Mouse (Mus musculus) midbrain, postnatal 0 days (tissue): ENCODE measurements around the gene Ibtk. TPM values are rescaled to one million over a fixed set of nuclear protein-coding genes. Genes with fewer than 3 reads are reported as not detected.
"Not testable (repeated sequence)": the region's sequence is repeated elsewhere in the genome, so short reads cannot be mapped to it uniquely, and the experiment has no call there.

Experiments used
- ATAC-seq: fragments of 200-750 bp; cut with Nextera tagmentation; 2 replicates; pipeline ENCODE4 v1.8.0; 2017; ENCODE audit warnings: moderate number of reproducible peaks, mild to moderate bottlenecking, moderate TSS enrichment, moderate library complexity; ENCODE audit not compliant: low FRiP score
- DNase-seq: peaks from one replicate; pipeline ENCODE4 v3.0.0-alpha.2; 2015; ENCODE audit warnings: low spot score
- H3K27ac ChIP-seq: fragments of 300-500 bp; sonication (generic); 2 replicates; pipeline ENCODE4 v1.5.1; 2014; ENCODE audit warnings: low read depth, mild to moderate bottlenecking, low read length, mixed read lengths
- H3K27me3 ChIP-seq: fragments of 300-500 bp; sonication (generic); 2 replicates; pipeline ENCODE4 v1.6.1; 2014; ENCODE audit warnings: low read length, control low read depth, mixed read lengths; ENCODE audit not compliant: insufficient read depth
- H3K36me3 ChIP-seq: fragments of 300-500 bp; sonication (generic); 2 replicates; pipeline ENCODE4 v1.6.1; 2014; ENCODE audit warnings: low read length, control low read depth, mixed read lengths; ENCODE audit not compliant: insufficient read depth
- H3K4me1 ChIP-seq: fragments of 300-500 bp; sonication (generic); 2 replicates; pipeline ENCODE4 v1.6.1; 2014; ENCODE audit warnings: mild to moderate bottlenecking, control low read depth, antibody characterized with exemption, low read length, mixed read lengths; ENCODE audit not compliant: insufficient read depth
- H3K4me2 ChIP-seq: fragments of 300-500 bp; sonication (generic); 2 replicates; pipeline ENCODE4 v1.6.1; 2014; ENCODE audit warnings: low read depth, mild to moderate bottlenecking, low read length, mixed read lengths; ENCODE audit not compliant: poor library complexity, severe bottlenecking
- H3K4me3 ChIP-seq: fragments of 300-500 bp; sonication (generic); 2 replicates; pipeline ENCODE4 v1.5.1; 2014; ENCODE audit warnings: low read depth, mild to moderate bottlenecking, low read length, moderate library complexity
- H3K9ac ChIP-seq: fragments of 300-500 bp; sonication (generic); replicated peaks from 2 replicates; pipeline ENCODE4 v1.6.1; 2014; ENCODE audit warnings: mild to moderate bottlenecking, low read length, moderate library complexity, mixed read lengths; ENCODE audit not compliant: poor library complexity, severe bottlenecking
- H3K9me3 ChIP-seq: fragments of 300-500 bp; sonication (generic); 2 replicates; pipeline ENCODE4 v1.6.1; 2016; ENCODE audit warnings: low read length, control low read depth
- CTCF ChIP-seq: IDR thresholded peaks from 2 replicates; pipeline ENCODE4 v1.5.1; 2016; ENCODE audit warnings: antibody characterized with exemption, mild to moderate bottlenecking
- WGBS: fragments of 180-500 bp; shearing (Covaris S2); extraction: QIAGEN DNeasy Blood & Tissue Kit; methylation state at CpG from one replicate; pipeline ENCODE4 v1.1.7; 2014; 5-methylcytosine and 5-hydroxymethylcytosine counted together
- polyA plus RNA-seq: library from polyadenylated mRNA; unstranded; fragments of >200 nt; fragmentation: Nextera tagmentation; extraction: Ambion mirVana; gene quantifications from 2 replicates; pipeline ENCODE4 v1.2.1, GENCODE M21; 2015
- total RNA-seq: library from RNA; depleted of rRNA; stranded (reverse); fragments of >200 nt; gene quantifications from 2 replicates; pipeline ENCODE4 v1.2.3, GENCODE M21; 2014; rRNA removed

Ibtk gene
- 21.3 and 24.6 TPM in 2 replicates for total RNA-seq
- polyA plus RNA-seq: 15.8 and 17.1 TPM in 2 replicates

GRCm38 (mm10) chr9:85749142-85749921 lies at the start of gene Ibtk:
Ibtk (minus strand) TSS chr9:85749334.
- Histone ChIP-seq H3K4me2 (peak within 1 kb of the TSS; percentile 65), H3K27ac (peak within 1 kb of the TSS; percentile 97), H3K36me3 (no peaks in the 10 kb centered on the region), H3K4me1 (peaks cover 6% of the 10 kb centered on the region; the same call in 1 of the 2 replicates), H3K4me3 (peak within 1 kb of the TSS; percentile 93), H3K9ac (peak within 1 kb of the TSS; percentile 96), H3K9me3 (no peaks in the 10 kb centered on the region), H3K27me3 (no peaks in the 10 kb centered on the region)
- ATAC-seq: peak; percentile 99
- under 1% methylated on average over 52 of the region's 52 CpGs for WGBS
- peak; percentile 44 for TF ChIP-seq CTCF
- DNase-seq: peak; percentile 98

- not testable (repeated sequence) for H3K9me3 ChIP-seq, H3K4me2 ChIP-seq, H3K9ac ChIP-seq, H3K27ac ChIP-seq, H3K4me1 ChIP-seq, H3K4me3 ChIP-seq, DNase-seq, ATAC-seq, H3K36me3 ChIP-seq, H3K27me3 ChIP-seq
- 96% methylated on average over 18 of the region's 18 CpGs for WGBS
Observed at GRCm38 (mm10) chr9:85791521-85791920, 42.4 kb upstream of the Ibtk start.

DNA sequence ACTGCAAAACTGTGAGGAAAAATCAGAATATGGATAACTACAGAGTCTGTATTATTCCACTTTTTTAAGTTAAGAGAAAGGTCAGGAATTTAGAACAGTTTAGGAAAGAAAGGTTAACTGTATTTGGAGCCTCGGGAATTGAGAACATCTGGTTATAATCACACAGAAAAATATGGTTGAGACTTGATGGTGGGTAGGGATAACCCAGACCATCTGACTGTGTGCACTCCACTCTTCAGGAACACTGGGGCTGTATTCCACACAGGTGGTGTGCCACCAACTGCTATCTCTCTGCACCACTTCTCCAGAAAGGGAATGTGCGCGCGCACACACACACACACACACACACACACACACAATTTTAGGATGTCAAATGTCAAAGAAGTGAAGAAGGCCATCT lies 31.1 kb upstream of the Ibtk start:
- WGBS: 85% methylated on average over 4 of the region's 4 CpGs
- Histone ChIP-seq H3K4me3 (no peak overlapping the region), H3K27ac (no peak overlapping the region), H3K4me2 (no peak overlapping the region), H3K27me3 (no peaks in the 10 kb centered on the region), H3K36me3 (no peaks in the 10 kb centered on the region), H3K9me3 (no peaks in the 10 kb centered on the region), H3K9ac (no peak overlapping the region), H3K4me1 (no peaks in the 10 kb centered on the region)
- DNase-seq: no peak
- no peak for ATAC-seq
- no peak for TF ChIP-seq CTCF

- Histone ChIP-seq H3K9ac (no peak overlapping the region), H3K27me3 (no peaks in the 10 kb centered on the region), H3K4me2 (no peak overlapping the region), H3K4me1 (no peaks in the 10 kb centered on the region), H3K4me3 (no peak overlapping the region), H3K9me3 (no peaks in the 10 kb centered on the region), H3K27ac (no peak overlapping the region), H3K36me3 (no peaks in the 10 kb centered on the region)
- DNase-seq: peak; percentile 77
- WGBS: 15% methylated on average over 4 of the region's 4 CpGs
- TF ChIP-seq CTCF: peak; percentile 79
- ATAC-seq: 0 out of 2 replicates have a peak, but pooled peaks have one; percentile 44
Observed at GRCm38 (mm10) chr9:85779458-85779857, 30.3 kb upstream of the Ibtk start.

GRCm38 (mm10) chr9:85777544-85777943 lies 28.4 kb upstream of the Ibtk start:
- no peak for TF ChIP-seq CTCF
- no peaks in the 10 kb centered on the region for H3K9me3 ChIP-seq
- no peak overlapping the region for H3K4me2 ChIP-seq
- H3K9ac ChIP-seq: no peak overlapping the region
- no peak overlapping the region for H3K27ac ChIP-seq
- H3K27me3 ChIP-seq: no peaks in the 10 kb centered on the region
- H3K4me3 ChIP-seq: no peak overlapping the region
- WGBS: 56% methylated on average over 6 of the region's 6 CpGs
- no peaks in the 10 kb centered on the region for H3K36me3 ChIP-seq
- no peaks in the 10 kb centered on the region for H3K4me1 ChIP-seq
- DNase-seq (no peak), ATAC-seq (no peak)

DNA sequence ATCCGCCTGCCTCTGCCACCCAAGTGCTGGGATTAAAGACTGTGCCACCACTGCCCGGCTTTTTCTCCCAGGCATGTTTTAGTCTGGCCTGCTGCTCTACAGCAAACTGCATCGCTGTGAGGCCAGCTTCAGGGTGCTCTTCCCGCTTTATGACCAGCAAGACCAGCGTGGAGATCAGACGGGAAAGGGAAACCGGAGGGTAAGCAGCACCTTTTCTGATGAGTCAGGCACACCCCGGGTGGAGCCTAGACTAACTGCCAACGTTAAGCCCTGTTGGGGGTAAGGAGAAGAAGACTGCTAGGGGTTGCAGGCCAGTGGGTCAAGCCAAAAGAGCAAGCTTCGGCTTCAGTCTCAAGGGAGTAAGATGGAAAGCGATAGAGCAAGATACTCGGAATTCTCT lies 23.1 kb upstream of the Ibtk start:
- no peaks in the 10 kb centered on the region for H3K4me1 ChIP-seq
- no peak overlapping the region for H3K27ac ChIP-seq
- no peaks in the 10 kb centered on the region for H3K36me3 ChIP-seq
- WGBS: 79% methylated on average over 12 of the region's 12 CpGs
- TF ChIP-seq CTCF: no peak
- no peaks in the 10 kb centered on the region for H3K9me3 ChIP-seq
- H3K9ac ChIP-seq: no peak overlapping the region
- ATAC-seq (no peak), DNase-seq (no peak)
- no peak overlapping the region for H3K4me3 ChIP-seq
- H3K4me2 ChIP-seq: no peak overlapping the region
- H3K27me3 ChIP-seq: no peaks in the 10 kb centered on the region
